Mouse (Mus musculus) liver, embryonic 11.5 days (tissue): ENCODE measurements around the gene Sorcs2. TPM values are rescaled to one million over a fixed set of nuclear protein-coding genes. Genes with fewer than 3 reads are reported as not detected.
A peak's percentile ranks its signal among the peaks of the same experiment; 100 is the strongest.
"Not testable (repeated sequence)": the region's sequence is repeated elsewhere in the genome, so short reads cannot be mapped to it uniquely, and the experiment has no call there.

Source experiments
- ATAC-seq: fragments of 200-750 bp; cut with Nextera tagmentation; replicated peaks from 2 replicates; pipeline ENCODE4 v1.8.0; 2017; ENCODE audit warnings: moderate number of reproducible peaks, mild to moderate bottlenecking, moderate TSS enrichment, moderate library complexity; ENCODE audit not compliant: low FRiP score
- DNase-seq: peaks from one replicate; pipeline ENCODE4 v3.0.0-alpha.2; 2017; ENCODE audit warnings: low spot score
- H3K27ac ChIP-seq: fragments of 300-500 bp; sonication (generic); 2 replicates; pipeline ENCODE4 v1.5.1; 2014; ENCODE audit warnings: mild to moderate bottlenecking, low read depth, low read length, control low read depth
- H3K27me3 ChIP-seq: fragments of 300-500 bp; sonication (generic); replicated peaks from 2 replicates; pipeline ENCODE4 v1.6.1; 2014; ENCODE audit warnings: low read length, mixed read lengths; ENCODE audit not compliant: control insufficient read depth, insufficient read depth
- H3K36me3 ChIP-seq: fragments of 300-500 bp; sonication (generic); 2 replicates; pipeline ENCODE4 v1.6.1; 2014; ENCODE audit warnings: mild to moderate bottlenecking, low read length, moderate library complexity, mixed read lengths; ENCODE audit not compliant: control insufficient read depth, insufficient read depth
- H3K4me1 ChIP-seq: fragments of 300-500 bp; sonication (generic); replicated peaks from 2 replicates; pipeline ENCODE4 v1.6.1; 2014; ENCODE audit warnings: low read length, mixed read lengths; ENCODE audit not compliant: control insufficient read depth, insufficient read depth
- H3K4me2 ChIP-seq: fragments of 300-500 bp; sonication (generic); 2 replicates; pipeline ENCODE4 v1.6.1; 2014; ENCODE audit warnings: mild to moderate bottlenecking, control low read depth, moderate library complexity
- H3K4me3 ChIP-seq: fragments of 300-500 bp; sonication (generic); 2 replicates; pipeline ENCODE4 v1.5.1; 2014; ENCODE audit warnings: low read depth, low read length, control low read depth
- H3K9ac ChIP-seq: fragments of 300-500 bp; sonication (generic); 2 replicates; pipeline ENCODE4 v1.6.1; 2014; ENCODE audit warnings: low read depth, low read length, control low read depth
- H3K9me3 ChIP-seq: fragments of 300-500 bp; sonication (generic); 2 replicates; pipeline ENCODE4 v1.6.1; 2016; ENCODE audit warnings: low read length, inconsistent platforms, mixed read lengths; ENCODE audit not compliant: control insufficient read depth
- WGBS: fragments of 180-500 bp; shearing (Covaris S2); extraction: QIAGEN DNeasy Blood & Tissue Kit; methylation state at CpG from one replicate; pipeline ENCODE4 v1.1.7; 2014; 5-methylcytosine and 5-hydroxymethylcytosine counted together
- polyA plus RNA-seq: library from polyadenylated mRNA; unstranded; fragments of >200 nt; fragmentation: Nextera tagmentation; extraction: Ambion mirVana; gene quantifications from 2 replicates; pipeline ENCODE4 v1.2.1, GENCODE M21; 2014

The Sorcs2 gene
- polyA plus RNA-seq, 1 experiment from 2014 or later = 2.2 TPM

DNA sequence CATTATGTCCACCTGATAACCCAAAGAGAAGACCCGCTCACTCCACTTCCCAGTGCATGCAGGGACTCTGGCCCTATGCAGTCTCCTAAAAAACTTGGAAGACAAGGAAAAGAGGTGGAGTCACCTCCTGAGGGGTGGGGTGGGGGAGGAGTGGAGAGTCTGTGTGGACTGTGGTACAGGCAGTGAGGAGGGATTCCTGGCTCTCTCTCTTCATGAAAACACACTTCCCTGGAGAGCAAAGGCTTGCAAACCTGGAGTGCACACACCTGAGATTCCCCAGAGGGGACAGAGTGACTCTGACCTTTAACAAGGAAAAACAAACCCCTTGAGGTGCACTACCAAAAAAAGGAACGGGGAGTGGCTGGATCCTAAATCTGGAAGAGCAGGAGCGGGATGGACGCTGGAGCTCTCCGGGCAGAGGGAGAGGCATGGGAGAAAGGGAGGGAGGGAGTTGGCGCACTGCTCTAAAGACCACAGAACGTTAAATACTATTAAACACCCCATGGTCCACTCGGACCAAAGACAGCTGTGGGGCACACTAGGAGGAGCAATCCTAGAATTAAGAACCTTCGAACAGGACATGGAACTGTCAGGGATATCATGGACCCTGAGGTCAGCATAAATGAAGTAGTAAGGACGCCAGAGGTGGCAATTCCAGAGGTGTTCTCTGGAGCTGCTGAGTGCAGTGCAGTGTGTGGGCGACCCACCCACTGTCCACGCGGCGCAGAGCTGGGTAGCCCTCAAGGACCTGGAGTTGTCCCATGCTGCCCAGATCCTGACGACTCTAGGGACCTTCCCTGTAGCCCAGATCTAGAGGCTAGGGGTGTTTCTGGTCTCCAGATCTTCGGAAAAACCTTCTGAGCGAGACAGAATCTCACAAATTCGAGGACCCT, 1.2 kb downstream of the Sorcs2 start:
- Histone ChIP-seq H3K9me3 (no peaks in the 10 kb centered on the region), H3K4me2 (peak overlapping the region; percentile 93), H3K4me1 (no peaks in the 10 kb centered on the region; the same call in 1 of the 2 replicates), H3K27me3 (peaks cover 26% of the 10 kb centered on the region), H3K4me3 (peak overlapping the region; percentile 57), H3K27ac (no peak overlapping the region), H3K36me3 (no peaks in the 10 kb centered on the region), H3K9ac (no peak overlapping the region)
- WGBS = 8% methylated on average over 18 of the region's 18 CpGs
- no peak for ATAC-seq
- DNase-seq = no peak

DNA sequence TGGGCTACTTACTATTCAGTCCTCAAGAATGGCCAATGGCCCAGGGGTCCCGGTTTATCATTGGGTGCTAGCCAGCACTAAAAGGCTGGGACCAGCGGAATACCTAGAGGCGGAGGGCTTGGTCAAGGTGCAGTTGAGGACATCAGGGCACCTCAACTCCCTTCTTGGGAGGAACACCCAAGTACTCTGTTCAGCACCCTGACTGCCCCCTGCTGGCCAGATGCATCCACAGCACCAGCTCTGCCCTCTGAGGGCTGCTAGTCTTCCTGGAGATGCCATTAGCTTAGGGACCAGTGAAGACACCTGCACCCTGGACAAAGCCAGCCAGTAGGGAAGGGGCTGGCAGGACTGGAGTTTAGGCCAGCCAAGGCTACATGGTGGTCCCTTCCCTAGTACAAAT, 1.9 kb downstream of the Sorcs2 start:
- H3K4me3 ChIP-seq = no peak overlapping the region
- no peaks in the 10 kb centered on the region for H3K36me3 ChIP-seq
- H3K27me3 ChIP-seq = peaks cover 26% of the 10 kb centered on the region
- H3K27ac ChIP-seq = no peak overlapping the region
- no peaks in the 10 kb centered on the region for H3K9me3 ChIP-seq
- DNase-seq (no peak), ATAC-seq (no peak)
- H3K9ac ChIP-seq = no peak overlapping the region
- H3K4me1 ChIP-seq = no peaks in the 10 kb centered on the region; the same call in 1 of the 2 replicates
- no peak overlapping the region for H3K4me2 ChIP-seq
- WGBS = 46% methylated on average over 3 of the region's 3 CpGs

DNA sequence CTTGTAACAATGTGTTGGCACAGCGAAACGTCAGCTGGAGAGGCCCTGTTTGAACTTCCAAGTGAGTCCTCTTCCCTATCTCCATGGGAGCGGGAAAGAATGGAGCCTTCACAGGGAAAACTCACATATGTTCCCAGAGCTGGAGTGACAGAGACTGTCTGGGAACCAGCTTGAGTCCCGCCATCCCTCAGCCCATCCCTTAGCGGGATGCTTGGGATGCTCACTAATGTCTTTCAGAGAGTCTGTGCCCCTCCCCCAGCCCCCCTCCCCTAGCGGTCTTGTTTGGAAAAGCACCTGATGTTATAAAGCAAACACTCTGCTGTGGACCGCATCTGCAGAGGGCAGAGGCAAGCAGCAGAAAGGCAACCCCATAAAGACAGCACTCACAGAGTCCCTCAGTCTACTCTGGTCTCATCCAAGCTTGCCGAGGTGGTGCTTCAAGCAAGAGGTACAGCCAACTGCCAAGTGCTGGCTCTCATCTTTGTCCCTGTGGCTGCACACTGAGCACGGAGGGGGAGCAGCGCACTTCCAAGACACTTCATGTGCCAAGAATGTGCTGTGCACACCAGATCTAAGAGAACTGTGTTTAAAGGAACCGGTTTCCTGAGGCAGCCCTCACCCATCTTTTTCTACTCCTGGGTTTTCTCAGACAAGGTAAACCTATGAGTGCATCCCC, 3.0 kb downstream of the Sorcs2 start:
- no peaks in the 10 kb centered on the region; the same call in none of the 2 replicates for H3K4me1 ChIP-seq
- WGBS = 43% methylated on average over 11 of the region's 11 CpGs
- no peak overlapping the region for H3K4me3 ChIP-seq
- ATAC-seq = no peak
- peaks cover 26% of the 10 kb centered on the region for H3K27me3 ChIP-seq
- no peak for DNase-seq
- no peak overlapping the region for H3K4me2 ChIP-seq
- no peaks in the 10 kb centered on the region for H3K36me3 ChIP-seq
- no peak overlapping the region for H3K27ac ChIP-seq
- H3K9me3 ChIP-seq = no peaks in the 10 kb centered on the region
- H3K9ac ChIP-seq = no peak overlapping the region

DNA sequence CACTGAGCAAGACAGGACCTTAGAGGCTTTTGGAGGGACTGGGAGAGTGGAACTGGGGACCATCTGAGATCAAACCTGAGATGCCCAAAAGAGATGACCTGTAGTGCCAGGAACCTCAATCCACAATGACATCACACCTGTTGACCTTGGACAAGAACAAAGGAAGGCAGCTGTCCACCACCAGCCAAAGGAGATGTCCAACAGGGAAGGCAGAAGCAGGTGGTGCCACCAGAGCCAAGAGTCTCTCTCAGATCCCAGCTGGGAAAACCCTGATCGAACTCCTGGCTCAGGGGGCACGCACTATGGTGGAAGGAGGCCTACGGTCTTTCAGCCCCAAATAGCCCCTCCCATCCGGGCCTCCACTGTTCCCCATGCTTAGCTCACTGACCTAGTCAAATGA, 6.2 kb downstream of the Sorcs2 start:
- Histone ChIP-seq H3K4me3 (no peak overlapping the region), H3K9ac (no peak overlapping the region), H3K27ac (no peak overlapping the region), H3K36me3 (no peaks in the 10 kb centered on the region), H3K27me3 (peaks cover 8% of the 10 kb centered on the region), H3K4me1 (no peaks in the 10 kb centered on the region; the same call in 1 of the 2 replicates), H3K4me2 (no peak overlapping the region), H3K9me3 (no peaks in the 10 kb centered on the region)
- DNase-seq = no peak
- 81% methylated on average over 4 of the region's 4 CpGs for WGBS
- no peak for ATAC-seq

DNA sequence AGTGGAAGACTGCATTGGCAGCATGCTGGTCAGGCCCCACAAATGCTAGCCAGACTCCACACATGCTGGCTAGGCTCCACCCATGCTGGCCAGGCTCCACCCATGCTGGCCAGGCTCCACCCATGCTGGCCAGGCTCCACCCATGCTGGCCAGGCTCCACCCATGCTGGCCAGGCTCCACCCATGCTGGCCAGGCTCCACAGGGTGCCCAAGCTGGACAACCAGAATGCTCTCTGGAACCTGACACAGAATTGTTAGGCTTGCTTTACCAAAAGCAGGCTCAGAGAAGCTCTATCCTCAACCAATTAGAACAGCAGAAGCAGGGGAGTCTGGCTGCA, 7.4 kb downstream of the Sorcs2 start:
- H3K4me3 ChIP-seq, H3K27me3 ChIP-seq, H3K36me3 ChIP-seq: not testable (repeated sequence)

DNA sequence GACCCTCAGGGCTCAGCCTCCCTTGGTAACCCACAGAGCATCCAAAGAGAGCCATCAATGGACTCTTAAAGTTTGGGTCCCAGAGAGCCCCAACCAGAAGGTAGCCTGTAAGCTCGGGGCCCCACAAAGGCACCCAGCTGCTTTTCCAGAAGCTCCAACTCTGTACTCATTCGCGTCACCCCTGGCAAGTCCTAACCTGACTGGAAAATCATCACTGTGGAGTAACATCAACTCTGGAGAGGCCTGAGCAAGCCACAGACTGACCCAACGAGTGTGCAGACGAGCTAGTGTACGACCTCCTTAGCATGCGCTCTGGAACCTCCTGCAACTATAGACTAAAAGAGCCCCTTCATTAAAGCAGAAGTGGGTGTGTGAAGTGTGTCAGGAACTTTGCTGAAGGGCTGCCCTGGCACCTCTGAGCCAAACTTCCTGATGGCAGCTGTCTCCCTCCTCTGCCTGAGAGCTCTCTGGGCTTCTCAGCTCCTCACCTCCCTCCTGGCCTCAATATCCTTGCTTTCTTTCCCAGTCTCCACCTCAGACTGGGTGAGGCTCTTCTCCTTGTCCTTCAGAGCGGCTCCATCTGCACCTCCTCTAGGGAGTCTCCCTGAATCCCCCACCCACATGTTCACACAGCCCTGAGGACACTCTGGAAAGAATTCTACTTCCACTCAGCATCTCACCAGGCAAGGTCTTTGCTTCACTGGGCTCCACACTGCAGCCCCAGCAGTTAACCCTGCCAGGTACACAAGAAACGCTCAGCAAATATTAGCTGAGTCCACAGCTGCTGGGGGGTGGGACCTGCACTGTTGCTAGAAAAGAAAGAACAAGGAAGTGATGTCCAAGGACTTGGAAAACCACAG, 8.0 kb downstream of the Sorcs2 start:
- no peaks in the 10 kb centered on the region for H3K27me3 ChIP-seq
- H3K4me1 ChIP-seq = peaks cover under 1% of the 10 kb centered on the region; the same call in 1 of the 2 replicates
- H3K9me3 ChIP-seq = no peaks in the 10 kb centered on the region
- H3K27ac ChIP-seq = no peak overlapping the region
- no peak overlapping the region for H3K4me2 ChIP-seq
- no peak overlapping the region for H3K4me3 ChIP-seq
- WGBS = 68% methylated on average over 9 of the region's 9 CpGs
- no peak for ATAC-seq
- H3K9ac ChIP-seq = no peak overlapping the region
- H3K36me3 ChIP-seq = no peaks in the 10 kb centered on the region
- no peak for DNase-seq

More for the DNA sequence above, 7.4 kb downstream of the Sorcs2 start:
- H3K4me1 ChIP-seq, H3K9me3 ChIP-seq, H3K4me2 ChIP-seq, ATAC-seq, DNase-seq, H3K9ac ChIP-seq, H3K27ac ChIP-seq: not testable (repeated sequence)

DNA sequence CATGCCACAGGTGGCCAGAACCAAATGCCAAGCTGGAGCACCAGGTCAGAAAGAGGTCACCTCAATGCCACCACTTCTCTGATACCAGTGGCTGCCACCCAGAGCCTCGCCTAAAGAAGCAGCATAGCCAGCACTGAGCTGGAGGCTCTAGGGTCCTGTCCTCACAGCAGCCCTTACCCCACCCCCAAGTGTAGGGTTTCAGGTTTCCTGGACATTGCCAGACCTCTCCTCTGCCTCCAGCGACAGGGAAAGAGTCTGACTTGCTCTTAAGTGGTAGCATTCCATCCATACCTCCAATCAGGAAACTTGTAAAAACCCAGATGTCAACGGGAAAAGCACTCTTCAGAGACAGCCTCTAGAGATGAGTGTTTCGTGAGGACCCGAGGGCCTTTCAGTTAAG, 12.9 kb downstream of the Sorcs2 start:
- 17% methylated on average over 5 of the region's 5 CpGs for WGBS
- Histone ChIP-seq H3K27ac (no peak overlapping the region), H3K4me1 (peaks cover 4% of the 10 kb centered on the region; the same call in 1 of the 2 replicates), H3K4me2 (no peak overlapping the region), H3K9ac (no peak overlapping the region), H3K9me3 (no peaks in the 10 kb centered on the region), H3K36me3 (no peaks in the 10 kb centered on the region), H3K27me3 (no peaks in the 10 kb centered on the region), H3K4me3 (no peak overlapping the region)
- DNase-seq (no peak), ATAC-seq (no peak)

DNA sequence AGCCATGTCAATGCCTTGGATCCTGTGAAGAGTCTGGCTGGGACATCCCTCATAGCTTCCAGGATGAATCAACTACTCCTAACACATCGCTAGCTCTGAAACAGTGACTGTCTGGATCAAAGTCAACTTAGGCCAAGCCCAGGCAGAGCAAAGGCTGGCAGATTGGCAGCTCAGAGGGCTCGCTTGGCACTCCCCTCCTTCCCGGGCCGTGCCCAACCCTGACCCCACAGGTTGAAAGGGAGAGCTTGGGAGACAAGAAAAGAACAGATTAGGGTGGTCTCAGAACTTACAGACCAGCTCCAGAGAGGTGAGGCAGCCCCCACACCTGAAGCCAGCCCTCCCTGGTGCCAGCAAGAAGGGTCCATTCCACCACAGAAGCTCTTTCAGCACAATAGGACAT, 14.5 kb downstream of the Sorcs2 start:
- H3K27me3 ChIP-seq = no peaks in the 10 kb centered on the region
- ATAC-seq = no peak
- WGBS = 72% methylated on average over 4 of the region's 4 CpGs
- no peak overlapping the region for H3K4me3 ChIP-seq
- H3K36me3 ChIP-seq = no peaks in the 10 kb centered on the region
- H3K4me2 ChIP-seq = no peak overlapping the region
- peaks cover 4% of the 10 kb centered on the region; the same call in 1 of the 2 replicates for H3K4me1 ChIP-seq
- H3K27ac ChIP-seq = no peak overlapping the region
- no peak overlapping the region for H3K9ac ChIP-seq
- H3K9me3 ChIP-seq = no peaks in the 10 kb centered on the region
- DNase-seq = no peak
